Mouse (Mus musculus) CH12.LX (cell line): Measurements from ENCODE around the gene Ebf4. TPM values are rescaled to one million over a fixed set of nuclear protein-coding genes. Genes with fewer than 3 reads are reported as not detected.

Source experiments
- DNase-seq: peaks from one replicate; pipeline ENCODE4 v3.0.0-alpha.2; 2013; ENCODE audit errors: extremely low read depth
- H3K27ac ChIP-seq: 2 replicates; pipeline ENCODE4 v1.5.1; 2012; ENCODE audit warnings: low read depth, mild to moderate bottlenecking, control low read depth, moderate library complexity; ENCODE audit not compliant: insufficient read depth
- H3K27me3 ChIP-seq: replicated peaks from 2 replicates; pipeline ENCODE3; 2012; ENCODE audit warnings: inconsistent platforms
- H3K36me3 ChIP-seq, 2 experiments: replicated peaks in 1 of 2; 2 replicates each; pipeline versions ENCODE3 to v1.6.1; 2012; ENCODE audit warnings: inconsistent platforms in 1 of 2, low read length in 1 of 2, mild to moderate bottlenecking in 1 of 2, mixed read lengths in 1 of 2, moderate library complexity in 1 of 2; ENCODE audit not compliant: control insufficient read depth in 1 of 2, insufficient read depth in 1 of 2
- H3K4me1 ChIP-seq, 2 experiments: 2 replicates each; pipeline ENCODE4 v1.6.1; 2012; ENCODE audit warnings: inconsistent platforms in 1 of 2, moderate library complexity in 1 of 2; ENCODE audit not compliant: insufficient read depth in 2 of 2, control insufficient read depth in 1 of 2
- H3K4me2 ChIP-seq: 2 replicates; pipeline ENCODE4 v1.6.1; 2012; ENCODE audit warnings: low read depth, mild to moderate bottlenecking, control low read depth; ENCODE audit not compliant: poor library complexity, insufficient read depth, severe bottlenecking
- H3K4me3 ChIP-seq, 3 experiments: fragments of 150-350 bp in 1 of 3; sonication (generic) in 1 of 3; replicated peaks in 1 of 3; 2 replicates each; pipeline versions ENCODE3 to v1.5.1; 2011 to 2012; ENCODE audit warnings: low read depth in 2 of 3, low read length in 2 of 3, mild to moderate bottlenecking in 2 of 3, moderate library complexity in 2 of 3, control low read depth in 1 of 3, improper control_type of control experiment in 1 of 3, inconsistent platforms in 1 of 3, mixed read lengths in 1 of 3; ENCODE audit not compliant: poor library complexity in 1 of 3
- H3K79me2 ChIP-seq: replicated peaks from 2 replicates; pipeline ENCODE4 v1.6.1; 2012; ENCODE audit warnings: mild to moderate bottlenecking, moderate library complexity; ENCODE audit not compliant: control insufficient read depth, poor library complexity, insufficient read depth, severe bottlenecking; ENCODE audit errors: extremely low read depth
- H3K9ac ChIP-seq: 2 replicates; pipeline ENCODE4 v1.6.1; 2012; ENCODE audit warnings: low read depth, mild to moderate bottlenecking, control low read depth, moderate library complexity; ENCODE audit not compliant: insufficient read depth
- H3K9me3 ChIP-seq: replicated peaks from 2 replicates; pipeline ENCODE3; 2012; ENCODE audit warnings: low read length, inconsistent platforms, mixed read lengths
- BHLHE40 ChIP-seq: IDR thresholded peaks from 2 replicates; pipeline ENCODE4 v1.6.1; 2011; ENCODE audit warnings: mild to moderate bottlenecking, low read depth, low read length, improper control_type of control experiment
- CHD1 ChIP-seq: IDR thresholded peaks from 2 replicates; pipeline ENCODE4 v1.6.1; 2012; ENCODE audit warnings: low read depth, low read length, improper control_type of control experiment, inconsistent platforms
- CHD2 ChIP-seq: IDR thresholded peaks from 2 replicates; pipeline ENCODE4 v1.6.1; 2011; ENCODE audit warnings: low read length, improper control_type of control experiment
- E2F4 ChIP-seq: IDR thresholded peaks from 2 replicates; pipeline ENCODE4 v1.6.1; 2011; ENCODE audit warnings: low read depth, low read length, improper control_type of control experiment; ENCODE audit not compliant: insufficient replicate concordance
- EP300 ChIP-seq: IDR thresholded peaks from 2 replicates; pipeline ENCODE4 v1.6.1; 2011; ENCODE audit warnings: low read length, improper control_type of control experiment
- GABPA ChIP-seq: IDR thresholded peaks from 2 replicates; pipeline ENCODE4 v1.6.1; 2012; ENCODE audit warnings: low read depth, low read length, improper control_type of control experiment, inconsistent platforms; ENCODE audit not compliant: insufficient replicate concordance
- HCFC1 ChIP-seq: IDR thresholded peaks from 2 replicates; pipeline ENCODE4 v1.6.1; 2012; ENCODE audit warnings: low read depth, mild to moderate bottlenecking, inconsistent platforms, low read length, improper control_type of control experiment
- IRF4 ChIP-seq: IDR thresholded peaks from 2 replicates; pipeline ENCODE4 v1.6.1; 2014; ENCODE audit warnings: low read depth, mild to moderate bottlenecking, inconsistent platforms, low read length, improper control_type of control experiment
- MAFK ChIP-seq: IDR thresholded peaks from 2 replicates; pipeline ENCODE4 v1.6.1; 2011; ENCODE audit warnings: low read length, improper control_type of control experiment; ENCODE audit not compliant: insufficient replicate concordance
- MAX ChIP-seq: IDR thresholded peaks from 2 replicates; pipeline ENCODE4 v1.6.1; 2011; ENCODE audit warnings: low read length, improper control_type of control experiment
- MEF2A ChIP-seq: IDR thresholded peaks from 2 replicates; pipeline ENCODE4 v1.6.1; 2014; ENCODE audit warnings: low read depth, mild to moderate bottlenecking, inconsistent platforms, low read length, improper control_type of control experiment, borderline replicate concordance
- MXI1 ChIP-seq: IDR thresholded peaks from 2 replicates; pipeline ENCODE4 v1.6.1; 2011; ENCODE audit warnings: mild to moderate bottlenecking, low read depth, low read length, improper control_type of control experiment
- MYC ChIP-seq: IDR thresholded peaks from 2 replicates; pipeline ENCODE4 v1.6.1; 2011; ENCODE audit warnings: low read depth, mild to moderate bottlenecking, improper control_type of control experiment, low read length
- NELFE ChIP-seq: IDR thresholded peaks from 2 replicates; pipeline ENCODE4 v1.6.1; 2011; ENCODE audit warnings: low read depth, low read length, improper control_type of control experiment
- NRF1 ChIP-seq: IDR thresholded peaks from 2 replicates; pipeline ENCODE4 v1.6.1; 2014; ENCODE audit warnings: low read depth, mild to moderate bottlenecking, inconsistent platforms, low read length, improper control_type of control experiment, moderate library complexity
- PAX5 ChIP-seq: IDR thresholded peaks from 2 replicates; pipeline ENCODE4 v1.6.1; 2012; ENCODE audit warnings: low read length, inconsistent platforms, mixed read lengths
- POLR2A ChIP-seq: IDR thresholded peaks from 2 replicates; pipeline ENCODE4 v1.6.1; 2011; ENCODE audit warnings: low read depth, mild to moderate bottlenecking, improper control_type of control experiment, low read length
- RCOR1 ChIP-seq: conservative IDR thresholded peaks from 2 replicates; pipeline ENCODE4 v1.6.1; 2012; ENCODE audit warnings: low read depth, mild to moderate bottlenecking, inconsistent platforms, low read length, improper control_type of control experiment
- SIN3A ChIP-seq: IDR thresholded peaks from 2 replicates; pipeline ENCODE4 v1.6.1; 2012; ENCODE audit warnings: low read length, improper control_type of control experiment, inconsistent platforms
- SMC3 ChIP-seq: IDR thresholded peaks from 2 replicates; pipeline ENCODE4 v1.6.1; 2011; ENCODE audit warnings: low read depth, low read length, improper control_type of control experiment
- TBP ChIP-seq: conservative IDR thresholded peaks from 2 replicates; pipeline ENCODE4 v1.6.1; 2011; ENCODE audit warnings: low read depth, low read length, improper control_type of control experiment
- USF2 ChIP-seq: conservative IDR thresholded peaks from 2 replicates; pipeline ENCODE4 v1.6.1; 2011; ENCODE audit warnings: low read depth, low read length, improper control_type of control experiment
- ZC3H11A ChIP-seq: IDR thresholded peaks from 2 replicates; pipeline ENCODE4 v1.6.1; 2012; ENCODE audit warnings: low read depth, mild to moderate bottlenecking, inconsistent platforms, low read length, improper control_type of control experiment
- ZMIZ1 ChIP-seq: IDR thresholded peaks from 2 replicates; pipeline ENCODE4 v1.6.1; 2012; ENCODE audit warnings: low read depth, mild to moderate bottlenecking, inconsistent platforms, low read length, improper control_type of control experiment
- ZNF384 ChIP-seq: IDR thresholded peaks from 2 replicates; pipeline ENCODE4 v1.6.1; 2012; ENCODE audit warnings: low read depth, low read length, improper control_type of control experiment, inconsistent platforms
- dilution Hi-C: fragments of 300-500 bp; cut with MboI; formaldehyde crosslinking; loops from 2 replicates; pipeline ENCODE4 v1.14.3; 2020; ENCODE audit warnings: low sequenced_read_pairs; ENCODE audit not compliant: extremely low pct_unique_long_range_greater_than_20kb, extremely low pct_ligation_motif_present
- in situ Hi-C: fragments of 300-500 bp; cut with MboI; formaldehyde crosslinking; loops from 3 replicates; pipeline ENCODE4 v1.14.3; 2019; ENCODE audit warnings: low sequenced_read_pairs, low pct_ligation_motif_present, low pct_unique_long_range_greater_than_20kb, mixed read lengths
- polyA plus RNA-seq: library from polyadenylated mRNA; unstranded; fragments of >175 nt; gene quantifications from 2 replicates; pipeline ENCODE4 v1.2.1, GENCODE M21; 2012; ENCODE audit warnings: low read depth; ENCODE audit not compliant: insufficient read length
- total RNA-seq, 2 experiments: library from RNA; depleted of rRNA; stranded (reverse); fragments of 300-350 nt in 1 of 2; fragments of >200 nt in 1 of 2; gene quantifications; 2 replicates each; pipeline ENCODE4 v1.2.3; 2012 to 2014

The Ebf4 gene
- total and polyA plus RNA-seq, 3 experiments, result 0.13 TPM; not detected in 2

DNA sequence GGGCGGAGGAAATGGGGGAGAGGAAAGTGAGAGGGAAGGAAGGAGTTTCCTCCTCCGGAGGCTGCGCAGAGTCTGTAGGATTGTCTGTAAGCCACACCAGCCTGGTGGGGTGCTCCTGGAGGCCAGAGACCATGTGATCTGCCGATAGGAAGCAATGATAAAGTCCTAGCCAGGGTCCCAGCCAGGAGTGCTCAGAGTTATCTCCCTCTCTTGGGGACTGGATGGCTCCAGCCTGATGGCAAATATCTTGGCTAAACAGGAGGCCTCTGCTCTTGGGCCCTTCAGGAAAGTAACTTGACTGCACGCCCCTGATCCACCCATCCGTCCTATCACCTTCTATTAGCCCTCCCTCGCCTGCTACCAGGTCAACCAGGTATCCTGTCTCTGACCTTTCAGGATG, 46.7 kb upstream of the Ebf4 start:
- no peaks in the 10 kb centered on the region for H3K79me2 ChIP-seq
- H3K36me3 ChIP-seq, result no peaks in the 10 kb centered on the region
- dilution Hi-C loops (no loop called here), in situ Hi-C loops (loop anchor here (5.0 to 25.0 kb wide), 2 partner anchors 176 to 336 kb away; no protein-coding TSS in a partner anchor)
- H3K4me1 ChIP-seq, result no peaks in the 10 kb centered on the region
- no peak overlapping the region for H3K4me3 ChIP-seq
- H3K9ac ChIP-seq, result no peak overlapping the region
- no peak for DNase-seq
- H3K27ac ChIP-seq, result no peak overlapping the region
- peaks cover 3% of the 10 kb centered on the region for H3K9me3 ChIP-seq
- H3K4me2 ChIP-seq, result no peak overlapping the region
- peaks cover 6% of the 10 kb centered on the region for H3K27me3 ChIP-seq
- TF ChIP-seq USF2, result no peak
- no peak for TF ChIP-seq ZC3H11A
- no peak for TF ChIP-seq CHD2
- TF ChIP-seq TBP, result no peak
- TF ChIP-seq NRF1, result no peak
- no peak for TF ChIP-seq HCFC1
- TF ChIP-seq GABPA, result no peak
- TF ChIP-seq BHLHE40, result no peak
- TF ChIP-seq ZMIZ1, result no peak
- no peak for TF ChIP-seq MYC
- TF ChIP-seq IRF4, result no peak
- no peak for TF ChIP-seq PAX5
- TF ChIP-seq MAX, result no peak
- TF ChIP-seq, all 38 proteins: peak for 0

DNA sequence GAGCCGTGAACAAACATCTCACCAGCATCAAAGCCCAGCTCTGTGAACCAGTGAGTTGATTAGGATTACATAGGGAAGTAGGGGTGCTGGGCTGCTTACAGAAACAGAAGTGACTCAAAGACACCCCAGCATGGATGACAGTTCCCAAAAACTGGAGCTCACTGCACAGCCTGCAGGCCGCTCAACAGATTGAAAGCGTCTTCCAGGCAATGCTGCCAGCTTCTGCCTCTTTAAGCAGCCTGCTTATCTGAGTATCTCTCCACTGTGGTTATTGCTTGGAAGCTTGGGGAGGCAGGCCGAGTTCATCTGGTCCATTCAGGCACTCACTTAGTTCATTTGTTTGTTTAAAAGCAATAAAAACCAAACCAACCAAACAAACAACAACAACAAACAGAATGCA, 38.2 kb upstream of the Ebf4 start:
- Histone ChIP-seq H3K27ac (no peak overlapping the region), H3K27me3 (no peaks in the 10 kb centered on the region), H3K4me3 (no peak overlapping the region), H3K36me3 (no peaks in the 10 kb centered on the region), H3K4me1 (no peaks in the 10 kb centered on the region), H3K4me2 (no peak overlapping the region), H3K9ac (no peak overlapping the region), H3K9me3 (no peaks in the 10 kb centered on the region), H3K79me2 (no peaks in the 10 kb centered on the region)
- dilution Hi-C loops, result no loop called here
- in situ Hi-C loops, result no loop called here
- DNase-seq, result no peak
- no peak for TF ChIP-seq MAX
- no peak for TF ChIP-seq HCFC1
- TF ChIP-seq NRF1, result no peak

DNA sequence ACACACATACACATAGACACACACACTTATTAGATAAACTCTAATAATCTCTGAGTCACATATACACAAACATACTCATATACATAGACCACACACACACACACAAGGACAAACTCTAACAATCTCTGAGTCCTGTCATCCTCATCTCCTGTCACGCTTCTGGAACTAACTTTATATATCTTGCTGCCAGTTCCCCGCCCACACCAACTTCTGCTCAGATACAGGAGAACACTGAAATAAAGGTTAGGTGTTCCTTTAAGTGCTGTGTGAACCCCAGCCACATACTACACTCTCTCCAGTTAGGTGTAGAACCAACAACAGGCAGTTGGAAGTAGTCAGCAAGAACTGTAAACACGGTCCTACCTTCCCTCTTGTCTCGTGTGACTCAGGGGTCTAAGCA, 34.1 kb upstream of the Ebf4 start:
- Histone ChIP-seq H3K9ac (no peak overlapping the region), H3K9me3 (no peaks in the 10 kb centered on the region), H3K27ac (no peak overlapping the region), H3K27me3 (no peaks in the 10 kb centered on the region), H3K79me2 (no peaks in the 10 kb centered on the region), H3K4me2 (no peak overlapping the region), H3K4me1 (peaks cover 0 to 6% of the 10 kb centered on the region in 2 experiments; a peak in 1 of 4 replicates), H3K4me3 (no peak overlapping the region), H3K36me3 (no peaks in the 10 kb centered on the region)
- in situ Hi-C loops, result no loop called here
- TF ChIP-seq ZC3H11A, result no peak
- TF ChIP-seq E2F4, result no peak
- no peak for TF ChIP-seq SMC3
- TF ChIP-seq RCOR1, result no peak
- TF ChIP-seq NELFE, result no peak
- TF ChIP-seq MEF2A, result no peak
- TF ChIP-seq POLR2A, result no peak
- TF ChIP-seq CHD1, result no peak
- TF ChIP-seq MAX, result no peak
- TF ChIP-seq MAFK, result no peak
- TF ChIP-seq ZNF384, result no peak
- TF ChIP-seq HCFC1, result no peak
- TF ChIP-seq ZMIZ1, result no peak
- TF ChIP-seq EP300, result no peak
- TF ChIP-seq MXI1, result no peak
- no peak for TF ChIP-seq CHD2
- no peak for TF ChIP-seq SIN3A
- DNase-seq, result no peak
- dilution Hi-C loops, result no loop called here
